Mouse (Mus musculus) hindbrain, postnatal 0 days (tissue): ENCODE measurements around the gene Ppp2r5c. TPM values are rescaled to one million over a fixed set of nuclear protein-coding genes. Genes with fewer than 3 reads are reported as not detected.

Source experiments
- ATAC-seq: fragments of 200-750 bp; cut with Nextera tagmentation; 2 replicates; pipeline ENCODE4 v1.8.0; 2017; ENCODE audit warnings: mild to moderate bottlenecking, moderate TSS enrichment, moderate library complexity
- DNase-seq: peaks from one replicate; pipeline ENCODE4 v3.0.0-alpha.2; 2015; ENCODE audit warnings: low spot score
- H3K27ac ChIP-seq: fragments of 300-500 bp; sonication (generic); 2 replicates; pipeline ENCODE4 v1.5.1; 2014; ENCODE audit warnings: mild to moderate bottlenecking
- H3K27me3 ChIP-seq: fragments of 300-500 bp; sonication (generic); 2 replicates; pipeline ENCODE4 v1.6.1; 2014; ENCODE audit warnings: low read length, mixed read lengths; ENCODE audit not compliant: insufficient read depth
- H3K36me3 ChIP-seq: fragments of 300-500 bp; sonication (generic); 2 replicates; pipeline ENCODE4 v1.6.1; 2014; ENCODE audit warnings: low read length, mixed read lengths; ENCODE audit not compliant: insufficient read depth
- H3K4me1 ChIP-seq: fragments of 300-500 bp; sonication (generic); 2 replicates; pipeline ENCODE4 v1.6.1; 2014; ENCODE audit warnings: antibody characterized with exemption, low read length, mixed read lengths; ENCODE audit not compliant: insufficient read depth
- H3K4me2 ChIP-seq: fragments of 300-500 bp; sonication (generic); 2 replicates; pipeline ENCODE4 v1.6.1; 2014; ENCODE audit warnings: low read depth, mild to moderate bottlenecking, low read length, moderate library complexity, mixed read lengths
- H3K4me3 ChIP-seq: fragments of 300-500 bp; sonication (generic); 2 replicates; pipeline ENCODE4 v1.5.1; 2014; ENCODE audit warnings: low read length
- H3K9ac ChIP-seq: fragments of 300-500 bp; sonication (generic); replicated peaks from 2 replicates; pipeline ENCODE4 v1.6.1; 2014; ENCODE audit warnings: mild to moderate bottlenecking, low read length, moderate library complexity, mixed read lengths
- H3K9me3 ChIP-seq: fragments of 300-500 bp; sonication (generic); 2 replicates; pipeline ENCODE4 v1.6.1; 2016; ENCODE audit warnings: low read length, mixed read lengths
- CTCF ChIP-seq: IDR thresholded peaks from 2 replicates; pipeline ENCODE4 v1.5.1; 2016; ENCODE audit warnings: antibody characterized with exemption, control low read depth, low read depth
- WGBS: fragments of 180-500 bp; shearing (Covaris S2); extraction: QIAGEN DNeasy Blood & Tissue Kit; methylation state at CpG from one replicate; pipeline ENCODE4 v1.1.7; 2014; 5-methylcytosine and 5-hydroxymethylcytosine counted together
- polyA plus RNA-seq: library from polyadenylated mRNA; unstranded; fragments of >200 nt; fragmentation: Nextera tagmentation; extraction: Ambion mirVana; gene quantifications from 2 replicates; pipeline ENCODE4 v1.2.1, GENCODE M21; 2015
- total RNA-seq: library from RNA; depleted of rRNA; stranded (reverse); fragments of >200 nt; gene quantifications from 2 replicates; pipeline ENCODE4 v1.2.3, GENCODE M21; 2014

Ppp2r5c gene
- total and polyA plus RNA-seq, 2 experiments from 2014 or later, result 108 to 163 TPM

DNA sequence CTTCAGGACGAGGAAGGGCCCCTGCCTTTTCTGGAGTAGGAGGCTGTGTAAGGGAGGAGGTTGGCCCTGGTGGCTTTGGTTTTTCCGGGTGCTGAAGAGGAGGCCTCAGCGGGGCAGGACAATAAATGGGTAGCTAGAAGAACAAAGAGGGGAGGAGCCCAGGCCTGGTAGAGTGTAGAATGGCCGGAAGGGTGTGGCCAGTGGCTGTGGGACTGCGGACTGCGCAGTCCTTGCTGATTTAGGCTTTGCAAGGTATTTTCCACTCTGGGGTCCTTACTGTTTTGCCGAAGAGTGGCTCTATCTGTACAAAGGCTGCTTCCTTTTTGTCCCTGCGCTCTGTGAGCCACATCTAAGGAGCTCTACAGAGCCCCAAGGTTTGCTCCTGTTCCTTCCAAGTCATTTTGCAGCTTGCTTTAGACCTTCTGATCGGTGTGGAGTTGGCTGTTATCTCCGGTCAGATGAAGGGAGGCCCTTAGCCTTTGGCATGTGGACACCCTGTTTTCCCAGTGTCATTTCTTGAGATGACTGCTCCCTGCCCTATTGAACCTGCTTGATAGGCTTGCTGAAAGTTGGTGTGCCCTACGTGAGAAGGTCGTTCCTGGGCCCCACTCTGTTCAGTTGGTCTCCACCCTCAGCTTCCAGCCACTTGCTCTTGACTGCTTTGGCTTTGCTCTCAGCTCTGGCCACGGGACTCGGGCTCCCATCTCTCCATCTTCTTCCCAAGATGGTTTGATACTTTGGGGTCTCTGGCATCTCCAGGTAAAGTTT lies 52.5 kb downstream of the Ppp2r5c start:
- ATAC-seq, result no peak
- Histone ChIP-seq H3K27me3 (no peaks in the 10 kb centered on the region), H3K36me3 (no peaks in the 10 kb centered on the region), H3K4me2 (no peak overlapping the region), H3K4me1 (no peaks in the 10 kb centered on the region; the same call in 1 of the 2 replicates), H3K9ac (no peak overlapping the region), H3K4me3 (no peak overlapping the region), H3K9me3 (no peaks in the 10 kb centered on the region), H3K27ac (peak overlapping the region; percentile 22; the same call in 1 of the 2 replicates)
- no peak for DNase-seq
- no peak for TF ChIP-seq CTCF
- WGBS, result 70% methylated on average over 14 of the region's 14 CpGs

- Histone ChIP-seq H3K27me3 (no peaks in the 10 kb centered on the region), H3K9me3 (no peaks in the 10 kb centered on the region), H3K4me1 (no peaks in the 10 kb centered on the region; the same call in 1 of the 2 replicates), H3K36me3 (no peaks in the 10 kb centered on the region), H3K9ac (no peak overlapping the region), H3K4me3 (no peak overlapping the region), H3K4me2 (no peak overlapping the region), H3K27ac (no peak overlapping the region)
- DNase-seq, result no peak
- no peak for ATAC-seq
- TF ChIP-seq CTCF, result no peak
- 96% methylated on average over 8 of the region's 8 CpGs for WGBS
Observed at GRCm38 (mm10) chr12:110500095-110500494, 53.2 kb downstream of the Ppp2r5c start.

- TF ChIP-seq CTCF, result no peak
- Histone ChIP-seq H3K4me3 (no peak overlapping the region), H3K4me1 (peaks cover 4% of the 10 kb centered on the region; the same call in 1 of the 2 replicates)
Observed at GRCm38 (mm10) chr12:110503406-110504144, 56.7 kb downstream of the Ppp2r5c start.

DNA sequence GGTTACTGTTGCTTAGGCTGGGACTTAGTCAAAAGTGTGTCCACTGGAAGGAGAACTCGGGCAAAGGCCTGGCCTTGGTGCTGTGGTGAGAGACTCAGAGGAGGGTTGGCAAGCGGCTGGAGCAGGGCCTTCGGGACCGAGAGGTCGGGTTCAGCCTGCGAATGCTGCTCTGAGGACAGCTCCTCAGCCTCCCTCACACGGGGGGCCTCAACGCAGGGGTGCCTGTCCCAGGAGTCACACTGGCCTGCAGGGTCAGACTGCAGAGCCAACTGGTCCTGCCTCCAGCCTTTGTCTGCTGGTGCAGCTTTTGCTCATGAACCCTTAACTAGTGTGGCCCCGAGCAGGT lies 57.2 kb downstream of the Ppp2r5c start:
- Histone ChIP-seq H3K27ac (no peak overlapping the region), H3K27me3 (no peaks in the 10 kb centered on the region), H3K9ac (no peak overlapping the region), H3K9me3 (no peaks in the 10 kb centered on the region), H3K36me3 (no peaks in the 10 kb centered on the region), H3K4me2 (no peak overlapping the region), H3K4me1 (peaks cover 5% of the 10 kb centered on the region; the same call in 1 of the 2 replicates), H3K4me3 (no peak overlapping the region)
- ATAC-seq (no peak), DNase-seq (no peak)
- TF ChIP-seq CTCF, result no peak
- 79% methylated on average over 9 of the region's 9 CpGs for WGBS

More at GRCm38 (mm10) chr12:110503406-110504144, 56.7 kb downstream of the Ppp2r5c start:
- H3K9ac ChIP-seq, result no peak overlapping the region
- no peaks in the 10 kb centered on the region for H3K27me3 ChIP-seq
- no peaks in the 10 kb centered on the region for H3K36me3 ChIP-seq
- ATAC-seq, result no peak
- no peaks in the 10 kb centered on the region for H3K9me3 ChIP-seq
- no peak overlapping the region for H3K27ac ChIP-seq
- no peak for DNase-seq
- no peak overlapping the region for H3K4me2 ChIP-seq
- 82% methylated on average over 8 of the region's 8 CpGs for WGBS

DNA sequence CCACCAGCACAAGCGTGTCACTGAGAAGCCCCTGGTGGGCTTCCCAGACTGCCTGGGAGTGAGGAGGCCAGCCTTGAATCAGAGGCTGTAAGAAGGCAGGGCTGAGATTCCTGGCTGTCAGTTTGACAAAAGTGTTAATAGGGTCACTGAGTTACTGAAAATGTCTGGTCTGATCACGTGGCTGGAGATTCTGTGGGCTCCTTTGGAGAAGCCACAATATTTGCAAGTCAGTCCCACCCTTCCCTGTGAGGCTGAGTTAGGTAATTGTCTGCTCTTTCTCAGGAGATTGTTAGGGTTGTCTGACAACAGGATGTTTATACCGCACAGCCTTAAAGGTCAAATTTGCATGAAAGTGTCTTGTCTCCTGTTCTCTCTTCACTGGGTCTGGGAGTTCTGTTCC lies 57.9 kb downstream of the Ppp2r5c start:
- H3K9me3 ChIP-seq, result no peaks in the 10 kb centered on the region
- H3K27ac ChIP-seq, result no peak overlapping the region
- H3K36me3 ChIP-seq, result no peaks in the 10 kb centered on the region
- 26% methylated on average over 3 of the region's 3 CpGs for WGBS
- TF ChIP-seq CTCF, result no peak
- H3K4me2 ChIP-seq, result no peak overlapping the region
- no peak for ATAC-seq
- H3K4me3 ChIP-seq, result no peak overlapping the region
- no peaks in the 10 kb centered on the region for H3K27me3 ChIP-seq
- no peak overlapping the region for H3K9ac ChIP-seq
- DNase-seq, result no peak
- H3K4me1 ChIP-seq, result peaks cover 12% of the 10 kb centered on the region

DNA sequence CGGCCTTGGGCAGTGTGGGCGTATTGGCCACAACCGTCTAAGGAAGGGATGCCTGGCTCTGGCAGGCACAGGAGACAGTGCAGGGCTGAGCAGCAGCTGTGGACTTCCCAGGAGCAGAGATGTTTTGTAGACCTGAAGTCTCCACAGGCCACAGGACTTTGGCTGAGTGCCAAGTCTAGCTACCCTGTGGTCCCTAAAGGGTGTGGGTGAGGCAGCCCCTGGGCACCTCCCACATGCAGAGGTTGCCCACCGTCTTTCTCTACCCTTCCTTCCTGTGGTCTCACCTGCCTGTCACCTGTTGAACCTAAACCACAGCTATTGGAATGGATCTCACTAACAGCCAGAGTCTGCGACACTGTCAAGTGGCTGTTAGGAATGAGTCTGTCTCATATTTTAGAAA lies 59.1 kb downstream of the Ppp2r5c start:
- Histone ChIP-seq H3K4me2 (no peak overlapping the region), H3K9me3 (no peaks in the 10 kb centered on the region), H3K27me3 (no peaks in the 10 kb centered on the region), H3K36me3 (no peaks in the 10 kb centered on the region), H3K4me1 (peaks cover 13% of the 10 kb centered on the region), H3K9ac (no peak overlapping the region), H3K27ac (no peak overlapping the region), H3K4me3 (no peak overlapping the region)
- WGBS, result 73% methylated on average over 5 of the region's 5 CpGs
- no peak for TF ChIP-seq CTCF
- ATAC-seq (no peak), DNase-seq (no peak)
